Mouse (Mus musculus) central nervous system, embryonic 18 days (tissue): ENCODE data around the gene Tmem50a. TPM values are rescaled to one million over a fixed set of nuclear protein-coding genes. Genes with fewer than 3 reads are reported as not detected.

Experiments
- polyA plus RNA-seq: library from polyadenylated mRNA; depleted of rRNA; stranded (reverse); fragments of >200 nt; gene quantifications from 2 replicates; pipeline ENCODE4 v1.2.3, GENCODE M21; 2012; rRNA removed

Tmem50a gene
- polyA plus RNA-seq: 168 and 172 TPM in 2 replicates

GRCm38 (mm10) chr4:134914864-134915209, at the start of gene Tmem50a:
Gene Tmem50a, minus strand, starts transcription at chr4:134915024.

GRCm38 (mm10) chr4:134930684-134931481, 16.1 kb upstream of the Tmem50a start, which contains the start of gene Syf2:
Gene Syf2, plus strand, starts transcription at chr4:134930898.

GRCm38 (mm10) chr4:134923258-134924018, 8.6 kb upstream of the Tmem50a start, which contains the start of gene Rsrp1:
Gene Rsrp1, plus strand, starts transcription at chr4:134923592.

GRCm38 (mm10) chr4:134863937-134864729, 50.7 kb downstream of the Tmem50a start, which contains the start of gene Rhd:
Gene Rhd, plus strand, starts transcription at chr4:134864536.

GRCm38 (mm10) chr4:134853259-134853636, 61.6 kb downstream of the Tmem50a start, which contains the start of gene Maco1:
Gene Maco1, minus strand, starts transcription at chr4:134853345.

Other genes starting within 250 kb of the Tmem50a start
- 5.1 and 5.7 TPM in 2 replicates for gene Man1c1, start 210.7 kb downstream of the Tmem50a start, polyA plus RNA-seq
- 1.6 TPM in 2 replicates for gene Ldlrap1, start 147.0 kb downstream of the Tmem50a start, polyA plus RNA-seq
- gene Maco1, start 61.7 kb downstream of the Tmem50a start, polyA plus RNA-seq: 64.4 and 66.7 TPM in 2 replicates
- 0.35 and 0.82 TPM in 2 replicates for gene Rhd, start 50.5 kb downstream of the Tmem50a start, polyA plus RNA-seq
- gene Rsrp1, start 8.6 kb upstream of the Tmem50a start, polyA plus RNA-seq: 622 and 653 TPM in 2 replicates
- 59.8 TPM in 2 replicates for gene Syf2, start 15.9 kb upstream of the Tmem50a start, polyA plus RNA-seq
- 0.03 and 0.25 TPM in 2 replicates for gene Runx3, start 205.6 kb upstream of the Tmem50a start, polyA plus RNA-seq